Mouse (Mus musculus): ENCODE data around the gene Ntm.

Ntm gene

GRCm38 (mm10) chr9:29335671-29336070 is 627.3 kb downstream of the Ntm start:
- no peak for DNase-seq (ENCODE audit: low read depth, low spot score)

GRCm38 (mm10) chr9:29332296-29333090 is 630.4 kb downstream of the Ntm start:
- DNase-seq (ENCODE audit: low read depth, low spot score) = no peak

- DNase-seq (ENCODE audit: low read depth, low spot score) = no peak
These were observed 632.5 kb downstream of the Ntm start for GRCm38 (mm10) chr9:29330486-29330885.

GRCm38 (mm10) chr9:29326283-29326682 is 636.7 kb downstream of the Ntm start:
- no peak for DNase-seq (ENCODE audit: low read depth, low spot score)

GRCm38 (mm10) chr9:29325137-29325536 is 637.8 kb downstream of the Ntm start:
- DNase-seq (ENCODE audit: low read depth, low spot score) = no peak

- no peak for DNase-seq (ENCODE audit: low read depth, low spot score)
These were observed 643.7 kb downstream of the Ntm start for GRCm38 (mm10) chr9:29319197-29319596.

GRCm38 (mm10) chr9:29318676-29319162 is 644.2 kb downstream of the Ntm start:
- no peak for DNase-seq (ENCODE audit: low read depth, low spot score)

GRCm38 (mm10) chr9:29317623-29318022 is 645.3 kb downstream of the Ntm start:
- no peak for DNase-seq (ENCODE audit: low read depth, low spot score)

- no peak for DNase-seq (ENCODE audit: low read depth, low spot score)
These were observed 647.1 kb downstream of the Ntm start for GRCm38 (mm10) chr9:29315842-29316241.

- no peak for DNase-seq (ENCODE audit: low read depth, low spot score)
These were observed 656.0 kb downstream of the Ntm start for GRCm38 (mm10) chr9:29306961-29307360.

GRCm38 (mm10) chr9:29298340-29298739 is 664.6 kb downstream of the Ntm start:
- no peak for DNase-seq (ENCODE audit: low read depth, low spot score)

GRCm38 (mm10) chr9:29296752-29297151 is 666.2 kb downstream of the Ntm start:
- DNase-seq (ENCODE audit: low read depth, low spot score) = no peak

- DNase-seq (ENCODE audit: low read depth, low spot score) = no peak
These were observed 674.8 kb downstream of the Ntm start for GRCm38 (mm10) chr9:29288003-29288704.

GRCm38 (mm10) chr9:29285144-29285543 is 677.8 kb downstream of the Ntm start:
- DNase-seq (ENCODE audit: low read depth, low spot score) = no peak

GRCm38 (mm10) chr9:29272861-29273260 is 690.1 kb downstream of the Ntm start:
- DNase-seq (ENCODE audit: low read depth, low spot score) = no peak

GRCm38 (mm10) chr9:29269988-29270387 is 693.0 kb downstream of the Ntm start:
- no peak for DNase-seq (ENCODE audit: low read depth, low spot score)

GRCm38 (mm10) chr9:29269277-29269646 is 693.7 kb downstream of the Ntm start:
- no peak for DNase-seq (ENCODE audit: low read depth, low spot score)

- no peak for DNase-seq (ENCODE audit: low read depth, low spot score)
These were observed 694.2 kb downstream of the Ntm start for GRCm38 (mm10) chr9:29268583-29269276.

GRCm38 (mm10) chr9:29267663-29268062 is 695.3 kb downstream of the Ntm start:
- DNase-seq (ENCODE audit: low read depth, low spot score) = no peak

GRCm38 (mm10) chr9:29265177-29265576 is 697.8 kb downstream of the Ntm start:
- no peak for DNase-seq (ENCODE audit: low read depth, low spot score)

GRCm38 (mm10) chr9:29262836-29263235 is 700.1 kb downstream of the Ntm start:
- no peak for DNase-seq (ENCODE audit: low read depth, low spot score)

- DNase-seq (ENCODE audit: low read depth, low spot score) = no peak
These were observed 710.1 kb downstream of the Ntm start for GRCm38 (mm10) chr9:29252866-29253265.

Data from WW6 (cell line).